Mouse (Mus musculus) stomach, postnatal 0 days (tissue): ENCODE measurements around the gene Ppp5c.

ENCODE experiments used
- CTCF ChIP-seq: IDR thresholded peaks from 2 replicates; pipeline ENCODE4 v1.5.1; 2016; ENCODE audit warnings: antibody characterized with exemption, low read depth, mild to moderate bottlenecking, moderate library complexity
- EP300 ChIP-seq: optimal IDR thresholded peaks from 2 replicates; pipeline ENCODE3; 2016; ENCODE audit warnings: antibody characterized with exemption

GRCm38 (mm10) chr7:16959539-16960187 is 68.1 kb downstream of the Ppp5c start, which contains the start of gene Pnmal1:
- TF ChIP-seq CTCF (no peak), EP300 (no peak)
